ENCODE assay signal across 8 mouse cellular contexts in genomic region chr11:5443511-5444233, GRCm38 (mm10). TPM values are rescaled to one million over a fixed set of nuclear protein-coding genes. Genes with fewer than 3 reads are reported as not detected.
DNase-seq lines count a peak whose midpoint lies in the region; ATAC-seq and TF ChIP-seq lines count a peak whose summit lies in the region.

No protein-coding gene starts in this region.

- H3K4me2 ChIP-seq in CH12.LX (ENCODE audit: insufficient read depth, low read depth, poor library complexity, severe bottlenecking): peak overlapping the region; percentile 37; the same call in 1 of the 2 replicates
- peak overlapping the region; percentile 93 for H3K4me2 ChIP-seq in lung, embryonic 16.5 days (ENCODE audit: low read depth, low read length)

- ATAC-seq in lung, embryonic 16.5 days (ENCODE audit: low read depth): no peak
- ATAC-seq in megakaryocyte progenitor cell, adult 5-6 weeks (replicated peaks; ENCODE audit: poor library complexity): no peak

- no peak for TF ChIP-seq CTCF in CH12.LX (conservative IDR thresholded peaks at IDR 0.05 in 1 of 2, IDR thresholded peaks at IDR 0.05 in 1 of 2; ENCODE audit: low read depth in 2 of 2, low read length in 2 of 2)

- no peaks in the 10 kb centered on the region for H3K36me3 ChIP-seq in CH12.LX (replicated peaks in 1 of 2; ENCODE audit: control insufficient read depth in 1 of 2, insufficient read depth in 1 of 2, low read length in 1 of 2)
- H3K36me3 ChIP-seq in lung, embryonic 16.5 days (ENCODE audit: control insufficient read depth, insufficient read depth, low read length): no peaks in the 10 kb centered on the region

- H3K27ac ChIP-seq in CH12.LX (ENCODE audit: insufficient read depth, low read depth): no peak overlapping the region
- peak overlapping the region; percentile 79 for H3K27ac ChIP-seq in lung, embryonic 16.5 days (ENCODE audit: low read length)

- no peaks in the 10 kb centered on the region for H3K79me2 ChIP-seq in CH12.LX (replicated peaks; ENCODE audit: control insufficient read depth, extremely low read depth, insufficient read depth, poor library complexity, severe bottlenecking)

- H3K9me3 ChIP-seq in CH12.LX (replicated peaks; ENCODE audit: low read length): peaks cover 4% of the 10 kb centered on the region
- H3K9me3 ChIP-seq in lung, embryonic 16.5 days (ENCODE audit: control insufficient read depth, low read length): no peaks in the 10 kb centered on the region

- H3K27me3 ChIP-seq in CH12.LX (replicated peaks): peaks cover 5% of the 10 kb centered on the region
- no peaks in the 10 kb centered on the region for H3K27me3 ChIP-seq in lung, embryonic 16.5 days (ENCODE audit: control insufficient read depth, insufficient read depth, low read depth, low read length)

- TF ChIP-seq POLR2A in CH12.LX (IDR thresholded peaks at IDR 0.05; ENCODE audit: low read depth, low read length): no peak

- no peak for TF ChIP-seq RAD21 in CH12.LX (IDR thresholded peaks at IDR 0.05; ENCODE audit: low read depth, low read length)

- dilution Hi-C loops in CH12.LX (cut with MboI; ENCODE audit: extremely low pct_ligation_motif_present, extremely low pct_unique_long_range_greater_than_20kb, low sequenced_read_pairs): no loop called here

- in situ Hi-C loops in CH12.LX (cut with MboI; ENCODE audit: low pct_ligation_motif_present, low pct_unique_long_range_greater_than_20kb, low sequenced_read_pairs): no loop called here

- DNase-seq in 416B (ENCODE audit: low read depth): peak; percentile 35
- DNase-seq in CH12.LX (ENCODE audit: extremely low read depth): no peak
- DNase-seq in cerebellum, postnatal 10 days: peak; percentile 61 to 63
- peak; percentile 30 for DNase-seq in gastrocnemius, postnatal 14 days
- DNase-seq in kidney, adult 18-20 months: peak; percentile 53
- DNase-seq in retina, embryonic 14.5 days (ENCODE audit: low spot score): peak; percentile 48

- intact Hi-C loops in gastrocnemius, postnatal 14 days (cut with DNase I; ENCODE audit: low total_unique reads): no loop called here

- H3K4me1 ChIP-seq in CH12.LX (ENCODE audit: control insufficient read depth in 1 of 2, insufficient read depth in 2 of 2): peaks cover 0 to 25% of the 10 kb centered on the region in 2 experiments; a peak in 2 of 4 replicates
- peaks cover 25% of the 10 kb centered on the region for H3K4me1 ChIP-seq in lung, embryonic 16.5 days (replicated peaks; ENCODE audit: control insufficient read depth, insufficient read depth, low read length)

- no peak for TF ChIP-seq EP300 in CH12.LX (IDR thresholded peaks at IDR 0.05; ENCODE audit: low read length)

- WGBS in lung, embryonic 16.5 days: under 1% methylated on average over 38 of the region's 38 CpGs

- peak overlapping the region; percentile 24; the same call in 1 of the 2 replicates for H3K9ac ChIP-seq in CH12.LX (ENCODE audit: insufficient read depth, low read depth)
- H3K9ac ChIP-seq in lung, embryonic 16.5 days (ENCODE audit: low read length): peak overlapping the region; percentile 86

- peak overlapping the region; percentile 32 to 61 (median 60) for H3K4me3 ChIP-seq in CH12.LX (replicated peaks in 1 of 3; ENCODE audit: low read depth in 2 of 3, low read length in 2 of 3, poor library complexity in 1 of 3)
- peak overlapping the region; percentile 87 for H3K4me3 ChIP-seq in lung, embryonic 16.5 days (ENCODE audit: low read length)

TF ChIP-seq in CH12.LX, 34 proteins besides CTCF, POLR2A, EP300 and RAD21:
- TF ChIP-seq MXI1 (IDR thresholded peaks at IDR 0.05; ENCODE audit: low read depth, low read length) (0 out of 2 replicates have a peak, but pooled peaks have one; percentile 9), ETS1 (conservative IDR thresholded peaks at IDR 0.05; ENCODE audit: low read depth, low read length) (no peak)

RNA-seq across cellular contexts. Expression of gene Znrf3, which starts 1.0 kb away (rescaled TPM):
- total RNA-seq in CH12.LX (2012; rRNA removed) (1.3 and 1.7 TPM in 2 replicates), CH12.LX (2014; rRNA removed) (0.93 and 1.1 TPM in 2 replicates)
- polyA plus RNA-seq in CH12.LX (2012; ENCODE audit: insufficient read length, low read depth): 2.0 and 2.7 TPM in 2 replicates
- total RNA-seq in gastrocnemius, postnatal 14 days (2021): 1 to 10 TPM; 6.5 to 9.3 TPM
- 15.9 and 17.2 TPM in 2 replicates for polyA plus RNA-seq in lung, embryonic 16.5 days (2015; fragmentation: Nextera tagmentation; extraction: Ambion mirVana)
- total RNA-seq in megakaryocyte progenitor cell, adult 5-6 weeks (2015): 4.7 and 9.3 TPM in 2 replicates
- 2.1 and 2.7 TPM in 2 replicates for total RNA-seq in megakaryocyte progenitor cell, adult 5-6 weeks (2017)
